Mouse (Mus musculus): ENCODE results near the gene Fgd3.

Gene Fgd3

DNA sequence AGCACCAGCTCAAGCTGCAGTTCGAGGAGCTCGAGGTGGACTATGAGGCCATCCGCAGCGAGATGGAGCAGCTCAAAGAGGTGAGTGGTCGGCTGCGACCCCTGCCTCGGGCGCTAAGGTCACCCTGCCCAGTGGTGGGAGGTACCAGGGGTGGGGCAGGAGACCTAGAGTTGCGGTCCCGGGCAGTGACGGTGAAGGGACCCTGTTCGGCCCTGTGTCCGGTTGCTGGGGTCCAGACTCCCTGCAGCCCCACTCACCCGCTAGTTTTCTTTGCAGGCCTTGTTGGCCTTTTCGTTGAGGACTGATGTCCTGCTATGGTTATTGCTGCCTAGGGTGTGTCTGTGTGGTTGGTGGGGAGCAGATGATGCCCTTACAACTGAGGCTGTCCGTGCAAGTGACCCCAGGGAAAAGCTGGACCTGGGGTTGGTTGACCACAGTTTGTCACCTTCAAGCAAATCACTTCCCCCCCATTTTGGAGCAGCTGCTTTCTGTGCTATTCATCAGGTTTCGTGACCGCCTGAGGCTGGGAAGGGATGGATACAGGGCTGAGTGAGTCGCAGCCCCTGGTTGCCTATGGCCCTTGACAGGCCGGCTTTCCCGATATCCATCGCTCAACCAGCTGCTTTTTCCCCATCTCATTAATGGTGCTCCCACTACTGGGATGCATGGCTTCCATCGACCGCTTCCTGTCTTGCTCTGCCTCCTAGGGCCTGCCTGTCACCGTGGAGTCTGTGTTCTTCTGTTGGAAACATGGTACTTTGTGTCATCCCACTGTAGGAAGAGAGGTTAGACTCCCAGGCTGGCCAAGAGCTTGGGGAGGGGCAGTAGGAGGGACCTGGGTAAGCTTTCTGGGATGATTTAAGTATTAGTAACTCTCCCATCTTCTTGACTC, 22.0 kb upstream of the Fgd3 start:
- in situ Hi-C loops (cut with MboI, MseI) = no loop called here

DNA sequence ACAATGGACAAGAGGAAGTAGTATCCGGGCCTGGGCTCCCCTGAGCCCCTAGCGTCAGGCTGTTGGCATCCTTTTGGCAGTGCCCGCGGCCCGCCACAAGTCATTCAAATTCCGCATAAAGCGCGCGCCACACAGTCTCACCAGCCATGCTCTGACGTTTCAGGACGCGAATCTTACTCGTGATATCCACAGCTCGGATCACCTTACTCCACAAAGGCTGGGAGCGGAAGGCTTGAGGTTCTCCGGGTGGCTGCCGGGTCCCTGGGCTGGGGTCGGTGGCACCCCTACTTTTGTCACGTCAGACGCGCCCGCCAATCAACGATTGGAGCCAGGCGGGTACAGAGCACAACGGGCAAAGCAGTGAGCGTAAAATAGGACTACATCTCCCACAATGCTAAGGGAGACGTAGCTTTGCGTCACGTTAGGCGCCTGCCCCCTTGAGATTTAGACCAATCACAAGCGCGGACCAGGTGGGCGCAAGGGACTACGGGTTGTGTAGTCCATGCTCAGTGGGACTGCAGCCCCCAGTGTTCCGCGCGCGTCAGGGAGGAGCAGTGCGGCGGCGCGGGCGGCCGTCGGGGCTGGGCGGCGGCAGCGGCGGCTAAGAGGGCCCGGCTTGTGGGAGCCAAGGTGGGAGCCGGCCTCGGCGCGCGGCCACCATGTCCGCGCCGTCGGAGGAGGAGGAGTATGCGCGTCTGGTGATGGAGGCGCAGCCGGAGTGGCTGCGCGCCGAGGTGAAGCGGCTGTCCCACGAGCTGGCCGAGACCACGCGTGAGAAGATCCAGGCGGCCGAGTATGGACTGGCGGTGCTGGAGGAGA, 21.1 kb upstream of the Fgd3 start, which contains the start of gene Bicd2:
Gene Bicd2, plus strand, starts transcription at position 574 of the 819 bp plus-strand sequence.
- in situ Hi-C loops (cut with MboI, MseI) = no loop called here

DNA sequence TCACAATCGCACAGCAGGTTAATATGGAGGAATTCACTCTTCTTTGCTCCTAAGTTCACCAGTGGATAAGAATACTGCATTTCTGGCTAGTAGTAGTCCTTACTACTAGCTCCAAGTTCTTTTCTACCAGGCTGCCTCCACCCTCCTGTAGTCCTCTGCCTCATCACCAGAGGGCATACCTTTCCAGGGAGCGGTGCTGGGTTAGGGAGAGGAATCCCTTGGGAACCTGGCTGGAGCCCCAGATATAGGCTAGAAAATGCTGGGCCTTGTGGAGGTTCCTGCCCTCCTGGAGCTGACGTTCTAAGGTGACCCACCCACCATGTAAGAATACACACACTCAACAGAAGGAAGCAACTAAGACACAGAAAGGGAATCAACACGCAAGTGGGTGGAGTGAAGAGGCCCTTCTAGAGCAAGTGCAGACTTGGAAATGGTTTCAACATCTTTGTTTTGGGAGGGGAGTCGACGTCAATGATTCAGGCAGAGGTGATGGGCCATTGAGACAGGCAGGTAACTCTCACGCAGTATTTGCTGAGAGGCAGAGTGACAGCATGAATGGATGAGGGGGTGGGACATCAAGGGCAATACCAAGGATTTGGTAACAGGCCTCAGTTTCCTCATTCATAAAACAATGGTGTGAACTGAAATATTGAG, 18.9 kb upstream of the Fgd3 start:
- in situ Hi-C loops (cut with MboI, MseI) = loop anchor here in 1 of 2 experiments (5.0 kb wide), 1 partner anchor 38 kb away; no protein-coding TSS in a partner anchor

DNA sequence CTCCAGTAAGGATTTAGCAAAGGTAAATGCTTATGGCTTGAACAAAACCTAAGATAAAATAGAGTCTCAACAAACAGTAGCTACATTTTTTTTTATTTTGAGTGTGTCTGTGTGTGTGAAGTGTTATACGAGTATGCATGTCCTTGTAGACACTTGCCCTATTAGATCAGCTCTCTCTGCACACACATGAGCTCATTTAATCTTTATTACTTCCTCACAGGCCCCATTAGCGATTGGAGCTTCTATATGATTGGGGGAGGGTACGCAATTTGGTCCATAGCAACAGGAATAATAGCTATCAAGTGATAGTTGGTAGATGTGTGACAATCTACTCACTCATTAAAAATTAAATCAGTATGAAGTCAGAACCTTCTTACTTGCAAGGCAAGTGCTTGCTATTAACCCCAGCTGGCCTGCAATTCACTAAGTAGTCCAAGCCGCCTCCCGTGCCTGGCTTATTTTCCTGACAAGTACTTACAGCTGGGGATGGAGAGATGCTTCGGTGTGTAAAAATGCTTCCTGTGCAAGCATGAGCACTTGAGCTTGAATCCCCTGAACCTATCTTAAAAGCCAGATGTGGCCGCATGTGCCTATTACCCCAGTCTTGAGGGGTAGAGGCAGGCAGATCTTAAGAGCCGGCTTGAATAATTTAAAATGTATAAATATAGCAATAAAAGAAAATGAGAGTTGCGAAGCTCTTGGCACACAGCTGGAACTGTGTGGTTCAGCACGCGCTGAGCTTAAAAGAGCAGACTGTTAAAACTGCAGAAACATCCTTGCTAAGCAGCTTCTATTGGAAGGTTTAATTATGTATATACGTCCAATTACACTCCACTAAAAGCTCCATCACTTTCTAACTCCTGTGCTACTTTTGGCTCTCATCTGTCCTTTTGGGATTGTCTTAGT, 15.2 kb upstream of the Fgd3 start:
- in situ Hi-C loops (cut with MboI, MseI) = loop anchor here in 1 of 2 experiments (5.0 kb wide), 1 partner anchor 42 kb away; no protein-coding TSS in a partner anchor

GRCm38 (mm10) chr13:49333250-49333649, 13.1 kb upstream of the Fgd3 start:
- in situ Hi-C loops (cut with MboI, MseI) = no loop called here

- in situ Hi-C loops (cut with MboI, MseI) = loop anchor here in 1 of 2 experiments (5.0 kb wide), 1 partner anchor 49 kb away; no protein-coding TSS in a partner anchor
These were observed 8.0 kb upstream of the Fgd3 start for GRCm38 (mm10) chr13:49328101-49328500.

- in situ Hi-C loops (cut with MboI, MseI) = loop anchor here in 1 of 2 experiments (5.0 kb wide), 1 partner anchor 51 kb away; no protein-coding TSS in a partner anchor
These were observed 6.4 kb upstream of the Fgd3 start for GRCm38 (mm10) chr13:49326246-49327206.

- in situ Hi-C loops (cut with MboI, MseI) = loop anchor here in 1 of 2 experiments (5.0 kb wide), 1 partner anchor 52 kb away; no protein-coding TSS in a partner anchor
These were observed 4.8 kb upstream of the Fgd3 start for GRCm38 (mm10) chr13:49324871-49325270.

- in situ Hi-C loops (cut with MboI, MseI) = no loop called here
These were observed 2.6 kb upstream of the Fgd3 start for GRCm38 (mm10) chr13:49322739-49323138.

GRCm38 (mm10) chr13:49322169-49322568, 2.1 kb upstream of the Fgd3 start:
- in situ Hi-C loops (cut with MboI, MseI) = no loop called here

- in situ Hi-C loops (cut with MboI, MseI) = no loop called here
These were observed 1.3 kb upstream of the Fgd3 start for GRCm38 (mm10) chr13:49321452-49321851.

GRCm38 (mm10) chr13:49320514-49320913, 403 bp upstream of the Fgd3 start:
- in situ Hi-C loops (cut with MboI, MseI) = no loop called here

- in situ Hi-C loops (cut with MboI, MseI) = loop anchor here in 1 of 2 experiments (5.0 kb wide), 1 partner anchor 806 kb away; the partner anchor contains the start of genes A830005F24Rik and Zfp169
These were observed 2.2 kb downstream of the Fgd3 start for GRCm38 (mm10) chr13:49317914-49318313.

GRCm38 (mm10) chr13:49317508-49317907, 2.6 kb downstream of the Fgd3 start:
- in situ Hi-C loops (cut with MboI, MseI) = loop anchor here in 1 of 2 experiments (5.0 kb wide), 1 partner anchor 805 kb away; the partner anchor contains the start of genes A830005F24Rik and Zfp169

DNA sequence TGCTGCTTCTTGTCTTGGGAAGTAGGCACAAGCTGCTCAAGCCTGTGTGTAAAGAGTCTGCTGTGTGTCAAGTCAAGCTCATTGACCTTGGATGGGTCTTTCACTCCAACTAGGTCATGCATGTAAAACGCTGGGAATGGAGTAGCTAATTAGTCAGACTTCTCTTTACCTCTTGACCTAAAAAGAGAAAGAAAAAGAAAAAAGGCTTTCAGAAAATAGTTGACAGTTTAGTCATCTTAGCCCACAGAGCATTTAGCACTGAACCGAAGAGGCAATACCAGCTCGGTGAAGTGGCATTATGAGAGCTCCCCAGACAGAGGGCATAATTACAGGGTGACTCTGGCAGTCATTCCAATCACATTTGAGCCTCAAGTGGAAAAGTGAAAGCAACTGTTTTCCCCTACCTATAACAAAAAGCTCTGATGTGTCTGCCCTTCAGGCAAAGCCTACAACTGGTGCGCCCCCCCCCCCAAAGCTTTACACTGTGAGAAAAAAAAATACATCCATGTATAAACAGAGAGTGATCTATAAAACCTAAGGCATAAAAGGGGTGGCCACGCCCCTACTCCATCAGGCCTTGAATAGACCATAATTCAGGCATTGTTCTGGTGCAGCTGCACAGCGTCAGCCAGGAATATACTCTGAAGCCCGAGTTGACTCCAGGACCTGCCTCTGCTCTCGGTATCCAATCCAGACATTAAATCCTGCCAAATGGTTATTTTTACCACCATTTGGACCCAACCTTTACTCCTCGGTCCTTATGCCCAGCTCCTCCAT, 3.5 kb downstream of the Fgd3 start:
- in situ Hi-C loops (cut with MboI, MseI) = loop anchor here in 1 of 2 experiments (5.0 kb wide), 1 partner anchor 804 kb away; the partner anchor contains the start of genes A830005F24Rik and Zfp169

DNA sequence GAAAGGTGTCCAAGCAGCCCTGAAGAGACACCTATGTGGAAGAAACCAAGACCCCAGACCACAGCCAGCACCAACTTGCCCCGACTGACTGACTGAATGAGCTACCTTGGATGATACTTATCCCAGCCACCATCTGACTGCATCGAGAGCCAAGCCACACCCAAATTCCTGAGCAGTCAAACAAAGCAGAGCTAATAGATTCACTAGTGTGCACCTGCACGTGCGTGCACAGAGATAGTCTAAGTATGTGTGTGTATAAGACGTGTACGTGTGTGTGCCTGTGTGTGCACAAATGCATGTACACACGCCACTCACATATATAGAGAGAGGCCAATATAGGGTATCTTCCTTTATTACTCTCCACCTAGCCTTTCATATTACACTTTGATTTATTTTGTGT, 8.5 kb downstream of the Fgd3 start:
- in situ Hi-C loops (cut with MboI, MseI) = no loop called here

DNA sequence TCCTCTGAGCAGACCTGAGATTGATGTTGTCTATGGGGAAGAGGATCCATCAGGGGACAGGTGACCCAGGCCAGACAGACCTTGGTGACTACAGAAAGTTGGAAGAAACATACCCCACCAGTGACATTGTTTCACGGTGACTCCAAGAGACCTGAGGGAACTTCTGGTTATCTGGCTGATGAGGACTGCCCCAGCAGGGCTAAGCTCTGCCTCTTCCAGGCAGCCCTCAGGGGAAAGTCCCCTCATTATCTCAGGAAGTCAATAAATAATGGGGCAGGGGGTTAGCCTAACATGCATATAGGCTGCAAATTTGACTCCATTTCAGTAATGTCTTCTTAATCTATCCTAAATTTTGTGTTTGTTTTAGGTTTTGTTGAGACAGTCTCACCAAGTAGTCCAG, 10.6 kb downstream of the Fgd3 start:
- in situ Hi-C loops (cut with MboI, MseI) = no loop called here

DNA sequence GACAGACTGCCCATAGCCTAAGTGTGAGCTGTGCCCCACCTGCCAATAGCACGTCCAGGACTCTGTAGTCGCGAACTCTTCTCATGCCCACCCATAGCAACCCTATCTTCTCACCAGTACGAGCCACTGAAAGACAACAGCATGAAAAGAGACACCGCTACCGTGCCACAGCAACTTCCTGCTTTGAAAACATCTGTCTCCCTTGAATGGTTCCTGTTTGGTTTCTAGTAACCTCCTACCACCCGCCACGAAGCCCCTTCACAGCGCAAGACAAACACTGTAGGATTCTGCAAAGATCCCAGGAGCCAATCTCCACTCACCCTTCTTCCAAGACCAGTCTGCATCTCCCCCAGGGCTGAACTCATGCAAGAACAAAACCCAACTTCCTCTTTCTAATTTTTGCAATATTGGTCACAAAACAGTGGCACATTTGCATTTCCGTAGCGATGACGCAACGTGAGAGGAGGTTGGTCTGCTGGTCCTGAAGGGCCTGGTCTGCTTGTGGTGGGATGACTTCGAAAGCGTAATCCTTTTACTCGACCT, 11.2 kb downstream of the Fgd3 start:
- in situ Hi-C loops (cut with MboI, MseI) = no loop called here

All from T-helper 17 cell (primary cell).